Mouse (Mus musculus) kidney, embryonic 15.5 days (tissue): ENCODE data around the gene Col1a2. TPM values are rescaled to one million over a fixed set of nuclear protein-coding genes. Genes with fewer than 3 reads are reported as not detected.

Experiments
- ATAC-seq: fragments of 200-750 bp; cut with Nextera tagmentation; replicated peaks from 2 replicates; pipeline ENCODE4 v1.8.0; 2017; ENCODE audit warnings: moderate TSS enrichment; ENCODE audit not compliant: low FRiP score
- H3K27ac ChIP-seq: fragments of 300-500 bp; sonication (generic); 2 replicates; pipeline ENCODE4 v1.5.1; 2015; ENCODE audit warnings: mild to moderate bottlenecking, inconsistent platforms
- H3K27me3 ChIP-seq: fragments of 300-500 bp; sonication (generic); 2 replicates; pipeline ENCODE4 v1.6.1; 2015; ENCODE audit warnings: inconsistent platforms
- H3K36me3 ChIP-seq: fragments of 300-500 bp; sonication (generic); 2 replicates; pipeline ENCODE4 v1.6.1; 2015; ENCODE audit warnings: inconsistent platforms
- H3K4me1 ChIP-seq: fragments of 300-500 bp; sonication (generic); 2 replicates; pipeline ENCODE4 v1.6.1; 2015; ENCODE audit warnings: inconsistent platforms
- H3K4me2 ChIP-seq: fragments of 300-500 bp; sonication (generic); 2 replicates; pipeline ENCODE4 v1.6.1; 2015; ENCODE audit warnings: moderate library complexity, mild to moderate bottlenecking, inconsistent platforms
- H3K4me3 ChIP-seq: fragments of 300-500 bp; sonication (generic); replicated peaks from 2 replicates; pipeline ENCODE4 v1.5.1; 2015; ENCODE audit warnings: mild to moderate bottlenecking, inconsistent platforms
- H3K9ac ChIP-seq: fragments of 300-500 bp; sonication (generic); 2 replicates; pipeline ENCODE4 v1.6.1; 2015; ENCODE audit warnings: mild to moderate bottlenecking, inconsistent platforms
- H3K9me3 ChIP-seq: fragments of 300-500 bp; sonication (generic); replicated peaks from 2 replicates; pipeline ENCODE4 v1.6.1; 2016; ENCODE audit warnings: inconsistent platforms
- WGBS: fragments of 180-500 bp; shearing (Covaris S2); methylation state at CpG from one replicate; pipeline ENCODE4 v1.1.7; 2015; ENCODE audit warnings: mixed read lengths; 5-methylcytosine and 5-hydroxymethylcytosine counted together
- polyA plus RNA-seq: library from polyadenylated mRNA; unstranded; fragments of >200 nt; fragmentation: Nextera tagmentation; extraction: Ambion mirVana; gene quantifications from 2 replicates; pipeline ENCODE4 v1.2.1, GENCODE M21; 2015

The Col1a2 gene
- polyA plus RNA-seq, 1 experiment from 2014 or later = 639 TPM

DNA sequence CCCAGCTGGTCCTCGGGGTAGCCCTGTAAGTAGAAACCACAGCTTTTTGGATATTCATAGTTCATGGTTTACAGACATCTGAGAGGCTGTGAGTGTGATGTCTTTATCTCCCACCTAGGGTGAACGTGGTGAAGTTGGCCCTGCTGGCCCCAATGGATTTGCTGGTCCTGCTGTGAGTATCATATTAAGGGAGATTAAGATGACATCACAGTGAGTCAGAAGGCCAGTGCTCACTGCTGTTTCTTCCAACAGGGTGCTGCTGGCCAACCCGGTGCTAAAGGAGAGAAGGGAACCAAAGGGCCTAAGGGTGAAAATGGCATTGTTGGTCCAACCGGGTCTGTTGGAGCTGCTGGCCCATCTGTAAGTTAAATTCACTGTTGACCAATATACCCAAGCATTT, 26.4 kb downstream of the Col1a2 start:
- WGBS = 84% methylated on average over 4 of the region's 4 CpGs
- H3K27me3 ChIP-seq = no peaks in the 10 kb centered on the region

DNA sequence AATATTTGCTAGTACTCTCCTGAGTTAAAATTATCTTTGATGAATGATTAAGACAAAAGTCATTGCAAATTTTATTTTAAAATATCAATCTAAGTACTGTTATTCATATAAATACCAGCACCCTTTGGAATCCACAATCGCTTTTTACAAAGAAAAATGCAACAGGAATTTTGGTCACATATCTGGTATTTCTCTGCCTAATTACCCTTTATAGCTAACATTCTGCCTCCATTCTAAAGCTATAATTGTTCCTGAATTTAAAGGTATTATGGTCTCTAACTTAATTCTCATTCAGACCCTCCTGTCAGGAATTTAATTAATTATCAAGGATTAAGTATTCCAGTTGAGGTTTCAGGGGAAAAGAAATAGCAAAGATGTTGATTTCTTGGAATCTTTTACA, 28.3 kb downstream of the Col1a2 start:
- H3K4me2 ChIP-seq = no peak overlapping the region

More for the DNA sequence above, 26.4 kb downstream of the Col1a2 start:
- Histone ChIP-seq H3K4me1 (no peaks in the 10 kb centered on the region), H3K9me3 (no peaks in the 10 kb centered on the region), H3K4me2 (no peak overlapping the region), H3K4me3 (no peak overlapping the region), H3K9ac (no peak overlapping the region), H3K36me3 (peaks cover 69% of the 10 kb centered on the region), H3K27ac (no peak overlapping the region)
- no peak for ATAC-seq

DNA sequence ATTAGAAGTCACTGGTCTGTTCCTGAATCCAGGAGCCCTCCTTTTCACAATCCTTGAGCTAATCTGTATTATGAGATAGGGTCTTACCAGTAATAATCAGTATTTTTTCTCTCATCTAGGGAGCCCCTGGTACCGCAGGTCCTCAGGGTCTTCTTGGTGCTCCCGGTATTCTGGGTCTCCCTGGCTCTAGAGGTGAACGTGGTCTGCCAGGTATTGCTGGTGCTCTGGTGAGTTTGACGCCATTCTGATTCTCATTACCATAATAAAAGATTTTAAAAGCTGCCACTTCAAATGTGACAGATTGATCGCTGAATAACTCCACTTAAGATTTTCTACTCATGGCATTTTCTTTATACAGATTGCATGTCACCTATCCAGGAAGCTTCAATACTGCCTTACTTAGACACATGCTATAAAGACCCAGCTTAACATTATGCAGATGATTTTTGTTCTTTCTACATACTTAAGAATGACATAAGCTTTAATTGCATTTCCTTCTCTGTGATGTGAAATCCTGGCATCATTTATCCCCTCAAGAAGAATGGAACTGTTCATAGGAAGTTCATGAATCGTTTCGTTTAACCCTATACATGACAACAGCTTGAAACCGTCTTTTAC, 30.0 kb downstream of the Col1a2 start:
- H3K9me3 ChIP-seq = no peaks in the 10 kb centered on the region

More for the DNA sequence above, 28.3 kb downstream of the Col1a2 start:
- H3K9me3 ChIP-seq = no peaks in the 10 kb centered on the region
- no peak overlapping the region for H3K9ac ChIP-seq
- no peak overlapping the region for H3K4me3 ChIP-seq
- H3K27me3 ChIP-seq = no peaks in the 10 kb centered on the region
- no peaks in the 10 kb centered on the region for H3K4me1 ChIP-seq
- H3K27ac ChIP-seq = no peak overlapping the region
- H3K36me3 ChIP-seq = peaks cover 77% of the 10 kb centered on the region
- no peak for ATAC-seq
- WGBS = 85% methylated on average over 1 of the region's 1 CpGs

DNA sequence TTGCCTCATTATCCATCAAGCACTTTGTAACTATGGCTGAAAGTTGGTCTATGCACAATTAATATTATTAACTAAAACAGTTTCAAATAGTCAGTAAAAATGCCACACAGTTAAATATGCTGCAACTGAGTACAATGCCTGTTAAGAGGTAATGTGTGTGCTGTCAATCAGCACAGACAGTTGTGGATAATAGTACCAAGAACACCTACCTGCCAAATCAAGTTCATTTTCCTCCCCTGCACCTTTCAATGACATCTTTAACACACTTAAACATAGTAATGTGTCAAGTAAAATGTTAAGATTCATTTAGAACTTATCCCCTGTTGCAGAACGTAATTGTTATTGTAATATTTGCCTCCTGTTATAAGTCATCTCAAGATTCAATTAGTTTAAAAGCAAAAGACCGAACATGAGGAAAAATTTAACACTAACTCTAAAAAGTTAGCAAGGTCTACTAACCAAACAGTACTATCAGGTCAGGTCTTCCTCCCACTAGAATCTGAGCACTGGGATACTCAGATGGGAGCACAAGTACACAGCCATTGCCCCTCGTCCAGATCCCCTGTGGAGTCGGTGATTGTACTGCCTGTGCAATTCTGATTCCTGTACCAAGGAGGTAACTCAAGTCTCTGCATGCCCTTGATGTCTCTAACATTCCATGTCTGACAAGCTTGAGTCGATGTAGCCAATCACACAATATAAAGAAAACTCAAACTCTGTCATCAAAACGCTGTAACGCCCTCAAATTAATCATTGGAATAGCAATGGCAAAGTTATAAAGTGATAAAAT, 37.5 kb downstream of the Col1a2 start:
- Histone ChIP-seq H3K4me3 (no peak overlapping the region), H3K9me3 (no peaks in the 10 kb centered on the region), H3K4me1 (no peaks in the 10 kb centered on the region), H3K9ac (no peak overlapping the region), H3K36me3 (peaks cover 26% of the 10 kb centered on the region), H3K27me3 (no peaks in the 10 kb centered on the region), H3K4me2 (no peak overlapping the region), H3K27ac (no peak overlapping the region)
- ATAC-seq = no peak
- WGBS = 88% methylated on average over 7 of the region's 7 CpGs

More for the DNA sequence above, 30.0 kb downstream of the Col1a2 start:
- no peak overlapping the region for H3K4me3 ChIP-seq
- no peaks in the 10 kb centered on the region for H3K27me3 ChIP-seq
- no peak overlapping the region for H3K4me2 ChIP-seq
- no peak overlapping the region for H3K9ac ChIP-seq
- peak overlapping the region; percentile 38; the same call in 1 of the 2 replicates for H3K27ac ChIP-seq
- ATAC-seq = no peak
- 84% methylated on average over 8 of the region's 8 CpGs for WGBS
- H3K36me3 ChIP-seq = peaks cover 76% of the 10 kb centered on the region
- no peaks in the 10 kb centered on the region for H3K4me1 ChIP-seq

DNA sequence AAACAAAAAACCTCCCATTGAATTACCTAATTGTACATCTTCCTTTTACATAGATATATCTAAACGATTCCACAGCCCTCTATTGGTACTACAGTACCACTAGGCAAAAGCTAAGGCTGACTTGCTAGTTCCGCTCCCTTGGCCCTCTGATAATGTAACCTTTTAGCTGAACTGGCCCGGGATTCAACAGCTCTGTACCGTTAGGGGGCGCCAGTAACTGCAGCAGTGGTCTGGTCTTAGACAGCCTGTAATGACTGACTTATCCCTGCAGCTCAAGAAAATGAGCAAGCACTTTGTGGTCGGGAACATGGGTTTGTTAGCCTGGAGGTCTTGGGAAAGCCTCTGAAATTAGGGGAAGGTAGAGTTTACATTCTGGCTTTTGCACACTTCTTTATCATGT, 39.9 kb downstream of the Col1a2 start:
- Histone ChIP-seq H3K9ac (no peak overlapping the region), H3K4me1 (0 out of 2 replicates have a peak, but pooled peaks cover under 1% of the 10 kb centered on the region), H3K9me3 (no peaks in the 10 kb centered on the region), H3K36me3 (peaks cover 5% of the 10 kb centered on the region), H3K4me3 (no peak overlapping the region), H3K27ac (no peak overlapping the region), H3K4me2 (no peak overlapping the region), H3K27me3 (0 out of 2 replicates have a peak, but pooled peaks cover 3% of the 10 kb centered on the region)
- 53% methylated on average over 6 of the region's 6 CpGs for WGBS
- no peak for ATAC-seq

DNA sequence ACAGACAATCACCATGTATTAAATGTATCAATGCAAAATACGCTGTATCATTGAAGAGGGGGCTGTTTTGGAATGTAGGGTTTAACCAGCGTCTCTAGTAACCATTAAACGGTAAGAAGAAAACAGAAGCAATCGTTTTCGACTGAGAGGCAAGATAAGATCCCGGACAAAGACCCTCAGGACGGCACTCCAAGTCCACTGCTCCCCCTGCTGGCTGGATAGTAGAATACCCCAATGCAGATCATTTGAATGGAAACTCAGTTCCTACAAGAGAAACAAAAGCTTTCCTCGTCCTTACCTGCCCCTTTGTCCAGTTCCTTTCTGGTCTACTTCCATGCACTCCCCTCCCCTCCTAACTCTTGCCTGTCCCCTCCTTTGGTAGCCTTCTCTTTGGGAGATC, 41.1 kb downstream of the Col1a2 start:
- 0 out of 2 replicates have a peak, but pooled peaks cover 4% of the 10 kb centered on the region for H3K4me1 ChIP-seq
- H3K9me3 ChIP-seq = no peaks in the 10 kb centered on the region
- no peak overlapping the region for H3K4me2 ChIP-seq
- no peak overlapping the region for H3K9ac ChIP-seq
- 47% methylated on average over 8 of the region's 8 CpGs for WGBS
- H3K36me3 ChIP-seq = no peaks in the 10 kb centered on the region
- H3K4me3 ChIP-seq = no peak overlapping the region
- 0 out of 2 replicates have a peak, but pooled peaks cover 3% of the 10 kb centered on the region for H3K27me3 ChIP-seq
- no peak for ATAC-seq
- H3K27ac ChIP-seq = no peak overlapping the region

DNA sequence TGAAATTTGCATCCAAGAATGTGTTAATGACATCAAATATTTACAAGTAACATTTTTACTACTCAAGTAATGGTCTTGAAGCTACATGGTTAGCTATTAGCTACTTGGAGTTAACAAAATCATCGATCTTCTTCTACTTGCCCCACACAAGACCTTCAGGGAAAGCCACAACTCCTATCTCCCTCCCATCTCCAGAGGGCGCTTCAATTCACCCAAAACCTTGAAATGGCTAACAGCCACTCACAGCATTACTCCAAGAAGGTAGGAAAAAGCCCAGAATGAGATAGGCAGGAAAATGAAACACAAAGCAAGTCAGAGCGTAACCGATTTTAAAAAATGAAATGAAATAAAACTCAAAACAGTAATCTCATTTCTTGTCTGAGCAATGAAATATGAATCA, 44.3 kb downstream of the Col1a2 start:
- Histone ChIP-seq H3K27ac (no peak overlapping the region), H3K9me3 (no peaks in the 10 kb centered on the region), H3K36me3 (no peaks in the 10 kb centered on the region), H3K4me1 (0 out of 2 replicates have a peak, but pooled peaks cover 4% of the 10 kb centered on the region), H3K9ac (no peak overlapping the region), H3K27me3 (0 out of 2 replicates have a peak, but pooled peaks cover 3% of the 10 kb centered on the region), H3K4me3 (no peak overlapping the region), H3K4me2 (no peak overlapping the region)
- no peak for ATAC-seq
- 70% methylated on average over 4 of the region's 4 CpGs for WGBS

DNA sequence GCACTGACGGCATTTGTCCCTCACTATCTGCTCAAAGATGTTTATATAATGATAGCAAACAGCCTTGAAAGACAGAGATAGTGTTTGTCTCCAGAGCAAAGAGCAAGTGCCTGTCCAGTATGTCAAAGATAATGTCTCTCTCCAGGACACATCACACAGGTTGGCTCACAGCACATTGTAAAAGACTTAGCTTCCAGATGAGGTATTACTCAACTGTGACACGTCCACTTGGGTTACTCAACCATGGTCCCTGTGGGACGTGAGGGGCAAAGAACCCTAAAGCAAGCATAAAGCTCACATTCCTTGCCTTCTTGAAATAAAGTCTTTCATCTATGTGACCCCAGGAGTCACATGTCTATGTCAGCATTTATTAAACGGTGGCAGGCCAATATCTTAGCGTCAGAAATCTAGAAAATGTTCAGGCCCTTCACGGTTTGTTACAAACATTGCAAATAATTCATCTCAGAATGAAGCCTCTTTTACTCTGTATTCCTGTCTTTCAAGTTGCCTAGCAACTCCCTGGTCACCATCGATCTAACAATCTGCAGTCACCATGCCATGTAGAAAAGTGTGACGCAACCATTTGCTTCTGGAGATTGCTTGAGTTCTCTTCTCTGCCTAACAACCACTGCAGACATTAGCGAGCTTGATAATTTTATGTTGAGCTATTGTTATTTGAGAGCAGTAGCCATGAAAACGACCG, 45.4 kb downstream of the Col1a2 start:
- WGBS = 51% methylated on average over 11 of the region's 11 CpGs
- Histone ChIP-seq H3K9ac (no peak overlapping the region), H3K27me3 (0 out of 2 replicates have a peak, but pooled peaks cover 3% of the 10 kb centered on the region), H3K4me3 (no peak overlapping the region), H3K27ac (no peak overlapping the region), H3K4me1 (0 out of 2 replicates have a peak, but pooled peaks cover 4% of the 10 kb centered on the region), H3K9me3 (no peaks in the 10 kb centered on the region), H3K36me3 (no peaks in the 10 kb centered on the region), H3K4me2 (no peak overlapping the region)
- ATAC-seq = no peak

DNA sequence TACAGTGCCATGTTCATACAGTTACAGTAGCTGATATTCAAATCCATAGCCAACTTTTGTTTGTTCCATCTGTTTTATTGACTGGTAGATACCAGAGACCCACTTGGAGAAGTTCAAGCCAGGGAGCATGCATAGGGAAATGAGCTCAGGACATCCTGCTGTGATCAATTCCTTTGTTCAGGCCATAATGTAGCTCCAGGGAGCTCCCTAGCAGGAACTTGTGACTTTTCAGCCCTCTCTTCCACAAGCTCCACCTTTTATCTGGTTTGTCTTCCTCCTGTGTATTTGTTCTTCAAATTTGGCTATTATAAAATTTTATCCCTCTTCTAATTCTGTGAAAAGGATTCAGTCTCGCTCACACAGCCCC, 45.9 kb downstream of the Col1a2 start:
- H3K27me3 ChIP-seq = 0 out of 2 replicates have a peak, but pooled peaks cover 3% of the 10 kb centered on the region
- WGBS = 90% methylated on average over 1 of the region's 1 CpGs
- no peak for ATAC-seq

DNA sequence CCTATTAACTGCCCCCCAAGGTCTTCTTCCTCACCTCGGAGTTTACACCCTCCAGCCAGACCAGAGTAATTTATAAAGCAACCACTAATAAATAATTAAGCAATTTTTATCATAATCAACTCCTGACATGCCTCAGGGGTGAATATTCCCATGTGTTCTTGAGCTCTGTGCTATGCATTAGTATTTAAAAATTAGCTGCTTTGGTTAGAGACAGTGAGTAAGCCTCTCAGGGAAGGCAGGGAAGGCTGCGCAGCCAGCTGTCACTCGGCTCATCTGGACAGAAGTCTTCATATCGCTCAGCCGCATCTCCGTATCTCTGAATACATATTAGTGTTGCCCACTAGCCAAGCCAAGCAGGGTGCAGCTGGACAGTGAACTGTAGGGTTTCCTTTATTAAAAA, 50.8 kb downstream of the Col1a2 start:
- Histone ChIP-seq H3K4me3 (no peak overlapping the region), H3K27ac (no peak overlapping the region), H3K27me3 (no peaks in the 10 kb centered on the region), H3K9me3 (no peaks in the 10 kb centered on the region), H3K4me1 (peaks cover 12% of the 10 kb centered on the region), H3K9ac (no peak overlapping the region), H3K4me2 (no peak overlapping the region), H3K36me3 (no peaks in the 10 kb centered on the region)
- ATAC-seq = no peak
- WGBS = 82% methylated on average over 6 of the region's 6 CpGs

More for the DNA sequence above, 45.9 kb downstream of the Col1a2 start:
- H3K36me3 ChIP-seq = no peaks in the 10 kb centered on the region
- no peak overlapping the region for H3K27ac ChIP-seq
- H3K4me3 ChIP-seq = no peak overlapping the region
- no peak overlapping the region for H3K9ac ChIP-seq
- H3K9me3 ChIP-seq = no peaks in the 10 kb centered on the region
- 0 out of 2 replicates have a peak, but pooled peaks cover 4% of the 10 kb centered on the region for H3K4me1 ChIP-seq
- no peak overlapping the region for H3K4me2 ChIP-seq

DNA sequence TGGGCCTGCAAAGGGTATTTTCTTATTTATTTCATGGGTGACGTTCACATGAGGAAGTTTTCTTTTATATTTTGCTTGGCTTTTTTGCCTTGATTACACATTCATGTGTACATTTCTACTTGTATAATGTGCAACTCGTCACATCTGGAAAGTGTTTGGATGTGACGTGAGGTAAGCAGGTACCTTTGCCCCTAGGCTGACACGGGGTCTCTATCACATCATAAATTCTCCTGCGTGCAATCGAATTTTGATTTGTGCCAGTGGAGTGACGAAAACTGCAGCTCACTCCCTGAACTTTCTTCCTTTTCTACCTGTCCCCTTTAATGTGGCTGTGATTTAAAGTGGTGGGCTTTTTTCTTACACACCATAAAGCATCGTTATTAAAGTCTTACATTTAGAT, 52.5 kb downstream of the Col1a2 start:
- no peak overlapping the region for H3K4me3 ChIP-seq
- H3K27me3 ChIP-seq = no peaks in the 10 kb centered on the region
- H3K4me2 ChIP-seq = no peak overlapping the region
- H3K4me1 ChIP-seq = peaks cover 25% of the 10 kb centered on the region
- ATAC-seq = no peak
- H3K27ac ChIP-seq = no peak overlapping the region
- H3K36me3 ChIP-seq = no peaks in the 10 kb centered on the region
- H3K9ac ChIP-seq = no peak overlapping the region
- WGBS = 44% methylated on average over 8 of the region's 8 CpGs
- H3K9me3 ChIP-seq = no peaks in the 10 kb centered on the region

DNA sequence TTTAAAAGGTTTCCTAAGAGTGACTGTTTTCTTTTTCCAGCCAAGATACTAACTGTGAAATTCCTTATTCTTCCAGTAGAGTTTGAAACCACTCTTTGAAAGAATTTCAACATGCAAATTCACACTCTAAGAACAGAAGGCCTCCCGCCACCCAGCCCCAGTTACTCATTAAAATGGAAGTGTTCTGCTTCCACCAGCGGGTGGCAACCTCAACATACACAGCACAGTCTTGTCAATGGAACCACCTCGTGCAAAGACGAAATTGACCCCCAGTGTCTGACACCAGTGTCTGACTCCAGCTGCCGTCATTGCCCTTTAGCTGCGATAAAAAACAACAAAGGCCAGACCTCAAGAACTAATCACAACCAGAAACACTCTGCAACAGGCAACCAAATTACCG, 53.1 kb downstream of the Col1a2 start:
- H3K4me3 ChIP-seq = no peak overlapping the region
- peak overlapping the region; percentile 43 for H3K4me2 ChIP-seq
- no peaks in the 10 kb centered on the region for H3K9me3 ChIP-seq
- no peaks in the 10 kb centered on the region for H3K36me3 ChIP-seq
- H3K9ac ChIP-seq = no peak overlapping the region
- ATAC-seq = peak; percentile 76
- H3K27ac ChIP-seq = no peak overlapping the region
- H3K27me3 ChIP-seq = no peaks in the 10 kb centered on the region
- peaks cover 25% of the 10 kb centered on the region for H3K4me1 ChIP-seq
- WGBS = 11% methylated on average over 7 of the region's 7 CpGs
